Mouse (Mus musculus): ENCODE data around the gene Ufm1. TPM values are rescaled to one million over a fixed set of nuclear protein-coding genes. Genes with fewer than 3 reads are reported as not detected.

Gene Ufm1
- 85.2 and 91.0 TPM in 2 replicates for polyA plus RNA-seq (2014; fragmentation: Nextera tagmentation; extraction: Ambion mirVana)

GRCm38 (mm10) chr3:53863383-53864220 lies at the start of gene Ufm1:
Gene Ufm1 (minus strand): TSS chr3:53863830.
- H3K27me3 ChIP-seq (ENCODE audit: control insufficient read depth, insufficient read depth, low read length) = no peaks in the 10 kb centered on the region
- no peaks in the 10 kb centered on the region for H3K9me3 ChIP-seq (replicated peaks; ENCODE audit: control insufficient read depth, low read length)
- ATAC-seq (replicated peaks; ENCODE audit: insufficient number of reproducible peaks, low FRiP score, low TSS enrichment, low read depth) (peak; percentile 98), DNase-seq (ENCODE audit: low spot score) (peak; percentile 97)
- H3K4me2 ChIP-seq (ENCODE audit: low read depth, low read length) = peak within 1 kb of the TSS; percentile 64
- peak within 1 kb of the TSS; percentile 70 for H3K9ac ChIP-seq (replicated peaks; ENCODE audit: low read length)
- no peak within 1 kb of the TSS for H3K27ac ChIP-seq (replicated peaks; ENCODE audit: low read depth, low read length)
- under 1% methylated on average over 58 of the region's 58 CpGs for WGBS
- H3K4me3 ChIP-seq (ENCODE audit: low read depth, low read length) = peak within 1 kb of the TSS; percentile 84
- no peaks in the 10 kb centered on the region; the same call in 1 of the 2 replicates for H3K36me3 ChIP-seq (replicated peaks; ENCODE audit: control insufficient read depth, insufficient read depth, low read depth, low read length)
- H3K4me1 ChIP-seq (ENCODE audit: control insufficient read depth, insufficient read depth, low read length) = no peaks in the 10 kb centered on the region

- ATAC-seq (replicated peaks; ENCODE audit: insufficient number of reproducible peaks, low FRiP score, low TSS enrichment, low read depth) = no peak
- no peak overlapping the region for H3K27ac ChIP-seq (replicated peaks; ENCODE audit: low read depth, low read length)
- H3K4me2 ChIP-seq (ENCODE audit: low read depth, low read length) = no peak overlapping the region
- no peak for DNase-seq (ENCODE audit: low spot score)
- no peaks in the 10 kb centered on the region for H3K36me3 ChIP-seq (replicated peaks; ENCODE audit: control insufficient read depth, insufficient read depth, low read depth, low read length)
- 89% methylated on average over 12 of the region's 12 CpGs for WGBS
- no peak overlapping the region for H3K9ac ChIP-seq (replicated peaks; ENCODE audit: low read length)
- H3K9me3 ChIP-seq (replicated peaks; ENCODE audit: control insufficient read depth, low read length) = no peaks in the 10 kb centered on the region
- H3K4me1 ChIP-seq (ENCODE audit: control insufficient read depth, insufficient read depth, low read length) = no peaks in the 10 kb centered on the region
- H3K27me3 ChIP-seq (ENCODE audit: control insufficient read depth, insufficient read depth, low read length) = no peaks in the 10 kb centered on the region
- H3K4me3 ChIP-seq (ENCODE audit: low read depth, low read length) = no peak overlapping the region
Measured at GRCm38 (mm10) chr3:53890619-53891540, 27.2 kb upstream of the Ufm1 start.

DNA sequence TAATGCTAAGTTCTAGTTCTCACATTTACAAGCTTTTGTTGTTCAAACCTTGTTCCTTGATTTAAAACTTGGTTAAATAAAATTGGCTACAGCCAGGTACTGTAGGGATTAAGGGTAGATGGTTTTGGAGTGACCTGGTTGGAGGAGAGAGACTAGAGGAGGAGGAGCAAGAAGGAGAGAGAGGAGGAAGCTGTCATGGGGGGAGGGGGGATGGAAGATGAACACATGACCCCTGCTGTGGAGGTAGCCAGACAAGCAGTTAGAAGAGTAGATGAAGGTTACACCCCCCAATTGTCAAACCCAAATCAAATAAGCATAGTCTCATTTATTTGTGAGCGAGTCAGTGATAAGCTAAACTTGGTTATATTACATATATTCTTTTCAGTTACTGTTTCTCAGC lies 8.0 kb upstream of the Ufm1 start:
- no peaks in the 10 kb centered on the region for H3K9me3 ChIP-seq (replicated peaks; ENCODE audit: control insufficient read depth, low read length)
- no peak overlapping the region for H3K27ac ChIP-seq (replicated peaks; ENCODE audit: low read depth, low read length)
- H3K36me3 ChIP-seq (replicated peaks; ENCODE audit: control insufficient read depth, insufficient read depth, low read depth, low read length) = no peaks in the 10 kb centered on the region
- H3K4me3 ChIP-seq (ENCODE audit: low read depth, low read length) = no peak overlapping the region
- ATAC-seq (replicated peaks; ENCODE audit: insufficient number of reproducible peaks, low FRiP score, low TSS enrichment, low read depth) (no peak), DNase-seq (ENCODE audit: low spot score) (no peak)
- H3K4me2 ChIP-seq (ENCODE audit: low read depth, low read length) = no peak overlapping the region
- no peaks in the 10 kb centered on the region for H3K27me3 ChIP-seq (ENCODE audit: control insufficient read depth, insufficient read depth, low read length)
- H3K4me1 ChIP-seq (ENCODE audit: control insufficient read depth, insufficient read depth, low read length) = no peaks in the 10 kb centered on the region
- 87% methylated on average over 1 of the region's 1 CpGs for WGBS
- H3K9ac ChIP-seq (replicated peaks; ENCODE audit: low read length) = no peak overlapping the region

DNA sequence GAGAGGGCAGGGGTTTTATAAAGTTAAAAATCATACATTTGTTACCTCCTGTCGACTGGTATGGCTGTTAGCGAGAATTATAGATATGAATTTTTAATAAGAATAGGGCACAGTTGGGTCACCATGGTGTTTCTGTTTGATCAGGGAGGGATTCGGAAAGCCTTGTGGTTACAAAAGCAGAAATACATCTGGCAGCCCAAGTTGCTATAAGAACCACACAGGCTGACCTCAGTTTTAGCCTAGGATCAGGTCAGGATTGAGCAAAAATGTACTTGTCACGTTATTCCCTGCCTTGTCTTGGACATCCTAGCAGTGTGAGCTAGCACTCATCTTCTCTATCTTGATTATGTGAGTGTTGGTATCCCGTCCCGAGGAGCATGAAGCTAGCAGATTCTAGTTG lies 6.9 kb upstream of the Ufm1 start:
- H3K27me3 ChIP-seq (ENCODE audit: control insufficient read depth, insufficient read depth, low read length) = no peaks in the 10 kb centered on the region
- H3K4me3 ChIP-seq (ENCODE audit: low read depth, low read length) = no peak overlapping the region
- no peak overlapping the region for H3K4me2 ChIP-seq (ENCODE audit: low read depth, low read length)
- DNase-seq (ENCODE audit: low spot score) (no peak), ATAC-seq (replicated peaks; ENCODE audit: insufficient number of reproducible peaks, low FRiP score, low TSS enrichment, low read depth) (no peak)
- H3K9me3 ChIP-seq (replicated peaks; ENCODE audit: control insufficient read depth, low read length) = no peaks in the 10 kb centered on the region
- WGBS = 67% methylated on average over 6 of the region's 6 CpGs
- H3K4me1 ChIP-seq (ENCODE audit: control insufficient read depth, insufficient read depth, low read length) = no peaks in the 10 kb centered on the region
- H3K9ac ChIP-seq (replicated peaks; ENCODE audit: low read length) = no peak overlapping the region
- H3K36me3 ChIP-seq (replicated peaks; ENCODE audit: control insufficient read depth, insufficient read depth, low read depth, low read length) = no peaks in the 10 kb centered on the region
- H3K27ac ChIP-seq (replicated peaks; ENCODE audit: low read depth, low read length) = no peak overlapping the region

DNA sequence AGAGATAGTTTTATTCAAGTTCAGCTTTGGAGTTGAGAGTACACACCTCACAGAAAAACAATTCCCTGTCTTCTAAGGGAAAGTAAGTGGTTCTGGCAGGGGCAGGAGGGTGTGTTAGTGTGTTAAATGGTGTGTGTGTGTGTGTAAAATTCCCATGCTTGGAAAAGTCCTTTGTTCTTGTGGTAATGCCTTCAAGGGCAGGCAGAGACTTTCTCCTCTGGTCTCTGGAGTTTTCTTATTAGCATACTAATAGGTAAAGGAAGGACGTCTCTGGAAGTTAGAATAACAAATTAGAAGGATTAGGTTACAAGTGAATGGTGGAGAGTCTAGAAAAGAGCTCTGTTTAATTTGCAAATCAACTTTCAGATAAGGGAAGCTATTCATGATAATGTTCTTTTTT lies 5.6 kb upstream of the Ufm1 start:
- Histone ChIP-seq H3K4me2 (ENCODE audit: low read depth, low read length) (no peak overlapping the region), H3K27me3 (ENCODE audit: control insufficient read depth, insufficient read depth, low read length) (no peaks in the 10 kb centered on the region), H3K9me3 (replicated peaks; ENCODE audit: control insufficient read depth, low read length) (no peaks in the 10 kb centered on the region), H3K27ac (replicated peaks; ENCODE audit: low read depth, low read length) (no peak overlapping the region), H3K36me3 (replicated peaks; ENCODE audit: control insufficient read depth, insufficient read depth, low read depth, low read length) (no peaks in the 10 kb centered on the region), H3K9ac (replicated peaks; ENCODE audit: low read length) (no peak overlapping the region), H3K4me1 (ENCODE audit: control insufficient read depth, insufficient read depth, low read length) (no peaks in the 10 kb centered on the region), H3K4me3 (ENCODE audit: low read depth, low read length) (no peak overlapping the region)
- 0% methylated on average over 1 of the region's 1 CpGs for WGBS
- no peak for ATAC-seq (replicated peaks; ENCODE audit: insufficient number of reproducible peaks, low FRiP score, low TSS enrichment, low read depth)
- peak; percentile 26 for DNase-seq (ENCODE audit: low spot score)

DNA sequence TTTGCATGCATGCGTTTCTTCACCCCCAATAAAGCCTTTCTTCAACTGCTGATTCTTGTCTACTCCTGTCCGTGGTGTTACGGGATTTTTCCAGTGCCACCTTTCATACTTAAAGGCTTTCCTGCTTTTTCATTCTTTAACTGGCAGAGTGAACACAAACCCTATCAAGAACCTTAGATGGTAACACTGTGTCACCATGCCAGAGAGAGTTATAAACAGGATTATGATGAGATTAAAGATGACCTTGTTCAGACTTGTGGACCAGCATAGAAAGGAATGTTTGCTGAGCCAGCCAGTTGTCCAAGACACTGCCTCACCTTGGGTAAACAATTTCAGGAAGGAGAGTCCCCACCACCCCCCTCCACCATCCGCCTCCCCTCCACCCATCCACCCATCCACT lies 4.6 kb upstream of the Ufm1 start:
- Histone ChIP-seq H3K27ac (replicated peaks; ENCODE audit: low read depth, low read length) (no peak overlapping the region), H3K27me3 (ENCODE audit: control insufficient read depth, insufficient read depth, low read length) (no peaks in the 10 kb centered on the region), H3K4me3 (ENCODE audit: low read depth, low read length) (no peak overlapping the region), H3K36me3 (replicated peaks; ENCODE audit: control insufficient read depth, insufficient read depth, low read depth, low read length) (no peaks in the 10 kb centered on the region), H3K4me2 (ENCODE audit: low read depth, low read length) (no peak overlapping the region), H3K4me1 (ENCODE audit: control insufficient read depth, insufficient read depth, low read length) (no peaks in the 10 kb centered on the region), H3K9me3 (replicated peaks; ENCODE audit: control insufficient read depth, low read length) (no peaks in the 10 kb centered on the region), H3K9ac (replicated peaks; ENCODE audit: low read length) (no peak overlapping the region)
- ATAC-seq (replicated peaks; ENCODE audit: insufficient number of reproducible peaks, low FRiP score, low TSS enrichment, low read depth) (no peak), DNase-seq (ENCODE audit: low spot score) (no peak)
- 82% methylated on average over 4 of the region's 4 CpGs for WGBS

DNA sequence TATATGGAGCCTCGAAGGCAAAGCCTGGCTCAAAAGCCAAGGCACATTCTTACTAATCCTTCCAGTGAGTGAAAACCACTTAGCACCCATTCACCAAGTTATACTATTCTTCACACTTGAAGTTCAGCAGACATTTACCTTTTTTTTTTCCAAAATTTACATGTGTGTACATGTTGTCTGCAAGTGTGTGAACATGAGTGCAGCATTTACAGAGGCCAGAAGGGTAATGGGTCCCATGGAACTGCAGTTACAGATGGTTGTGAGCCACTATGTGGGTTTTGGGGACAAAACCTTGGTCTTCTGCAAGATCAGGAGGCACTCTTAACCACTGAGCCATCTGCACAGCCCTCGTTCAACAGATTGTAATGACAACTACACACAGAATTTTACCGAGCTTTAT lies 8.8 kb downstream of the Ufm1 start:
- Histone ChIP-seq H3K9me3 (replicated peaks; ENCODE audit: control insufficient read depth, low read length) (no peaks in the 10 kb centered on the region), H3K9ac (replicated peaks; ENCODE audit: low read length) (no peak overlapping the region), H3K36me3 (replicated peaks; ENCODE audit: control insufficient read depth, insufficient read depth, low read depth, low read length) (no peaks in the 10 kb centered on the region; the same call in 1 of the 2 replicates), H3K4me1 (ENCODE audit: control insufficient read depth, insufficient read depth, low read length) (no peaks in the 10 kb centered on the region), H3K27ac (replicated peaks; ENCODE audit: low read depth, low read length) (no peak overlapping the region), H3K4me2 (ENCODE audit: low read depth, low read length) (no peak overlapping the region), H3K4me3 (ENCODE audit: low read depth, low read length) (no peak overlapping the region), H3K27me3 (ENCODE audit: control insufficient read depth, insufficient read depth, low read length) (no peaks in the 10 kb centered on the region)
- WGBS = 91% methylated on average over 3 of the region's 3 CpGs
- ATAC-seq (replicated peaks; ENCODE audit: insufficient number of reproducible peaks, low FRiP score, low TSS enrichment, low read depth) = no peak
- DNase-seq (ENCODE audit: low spot score) = no peak

DNA sequence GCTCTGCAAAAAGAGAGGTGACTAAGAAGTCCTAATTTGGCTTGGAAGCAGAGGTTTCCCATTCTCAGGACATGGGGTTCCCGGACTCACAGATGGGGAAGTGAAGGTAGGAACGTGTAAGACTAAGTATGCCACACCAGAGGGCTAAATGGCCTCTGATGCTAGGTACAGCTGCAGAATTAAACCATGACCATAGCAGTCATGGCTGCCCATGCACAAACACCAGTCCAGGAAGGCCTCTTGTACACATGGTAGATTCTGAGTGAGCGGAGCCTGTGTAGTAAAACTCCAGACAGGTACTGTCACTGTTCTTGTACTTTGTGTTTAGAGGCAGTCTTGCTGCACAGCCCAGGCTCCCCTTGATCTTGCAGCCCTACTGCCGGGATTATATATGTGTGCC lies 9.4 kb downstream of the Ufm1 start:
- WGBS = 88% methylated on average over 4 of the region's 4 CpGs
- Histone ChIP-seq H3K9ac (replicated peaks; ENCODE audit: low read length) (no peak overlapping the region), H3K9me3 (replicated peaks; ENCODE audit: control insufficient read depth, low read length) (no peaks in the 10 kb centered on the region), H3K27me3 (ENCODE audit: control insufficient read depth, insufficient read depth, low read length) (no peaks in the 10 kb centered on the region), H3K27ac (replicated peaks; ENCODE audit: low read depth, low read length) (no peak overlapping the region), H3K4me3 (ENCODE audit: low read depth, low read length) (no peak overlapping the region), H3K36me3 (replicated peaks; ENCODE audit: control insufficient read depth, insufficient read depth, low read depth, low read length) (no peaks in the 10 kb centered on the region; the same call in 1 of the 2 replicates), H3K4me2 (ENCODE audit: low read depth, low read length) (no peak overlapping the region), H3K4me1 (ENCODE audit: control insufficient read depth, insufficient read depth, low read length) (no peaks in the 10 kb centered on the region)
- no peak for DNase-seq (ENCODE audit: low spot score)
- ATAC-seq (replicated peaks; ENCODE audit: insufficient number of reproducible peaks, low FRiP score, low TSS enrichment, low read depth) = no peak

Data from embryonic facial prominence, embryonic 11.5 days (tissue).